Mouse (Mus musculus): ENCODE results near the gene Mfsd4b3.

- TF ChIP-seq POLR2A (IDR thresholded peaks at IDR 0.05; ENCODE audit: low read depth, low read length) (no peak), EP300 (IDR thresholded peaks at IDR 0.05; ENCODE audit: low read length) (no peak), RCOR1 (conservative IDR thresholded peaks at IDR 0.05; ENCODE audit: low read depth, low read length) (no peak), GABPA (IDR thresholded peaks at IDR 0.05; ENCODE audit: insufficient replicate concordance, low read depth, low read length) (no peak), NELFE (IDR thresholded peaks at IDR 0.05; ENCODE audit: low read depth, low read length) (no peak), HCFC1 (IDR thresholded peaks at IDR 0.05; ENCODE audit: low read depth, low read length) (no peak), MXI1 (IDR thresholded peaks at IDR 0.05; ENCODE audit: low read depth, low read length) (no peak), TCF12 (IDR thresholded peaks at IDR 0.05; ENCODE audit: low read depth, low read length) (no peak), ELF1 (IDR thresholded peaks at IDR 0.05; ENCODE audit: low read depth, low read length) (no peak), RAD21 (IDR thresholded peaks at IDR 0.05; ENCODE audit: low read depth, low read length) (no peak), MAX (IDR thresholded peaks at IDR 0.05; ENCODE audit: low read length) (no peak), ZC3H11A (IDR thresholded peaks at IDR 0.05; ENCODE audit: low read depth, low read length) (no peak), ZNF384 (IDR thresholded peaks at IDR 0.05; ENCODE audit: low read depth, low read length) (no peak)
Measured at GRCm38 (mm10) chr10:40007953-40008352, 48.0 kb upstream of the Mfsd4b3 start.

Measured in CH12.LX (cell line).